Mouse (Mus musculus) ES-Bruce4 (cell line): ENCODE results near the gene Asb6. TPM values are rescaled to one million over a fixed set of nuclear protein-coding genes. Genes with fewer than 3 reads are reported as not detected.

Experiments
- H3K27ac ChIP-seq: 2 replicates; pipeline ENCODE4 v1.5.1; 2012; ENCODE audit warnings: low read length, inconsistent platforms; ENCODE audit not compliant: insufficient read depth
- H3K27me3 ChIP-seq: 2 replicates; pipeline ENCODE4 v1.6.1; 2012; ENCODE audit warnings: mild to moderate bottlenecking, low read length, inconsistent platforms; ENCODE audit not compliant: control insufficient read depth, poor library complexity, insufficient read depth, severe bottlenecking
- H3K36me3 ChIP-seq: 2 replicates; pipeline ENCODE4 v1.6.1; 2012; ENCODE audit warnings: inconsistent platforms, mild to moderate bottlenecking, low read length, moderate library complexity; ENCODE audit not compliant: control insufficient read depth, poor library complexity, insufficient read depth, severe bottlenecking
- H3K4me1 ChIP-seq: one replicate; pipeline ENCODE4 v1.8.1; 2011; ENCODE audit warnings: low read length; ENCODE audit not compliant: control insufficient read depth, insufficient read depth
- H3K4me3 ChIP-seq: 2 replicates; pipeline ENCODE4 v1.5.1; 2011; ENCODE audit warnings: low read depth, mild to moderate bottlenecking, low read length
- H3K9ac ChIP-seq: 2 replicates; pipeline ENCODE4 v1.6.1; 2012; ENCODE audit warnings: low read depth, mild to moderate bottlenecking, inconsistent platforms; ENCODE audit not compliant: poor library complexity, severe bottlenecking
- H3K9me3 ChIP-seq: replicated peaks from 2 replicates; pipeline ENCODE4 v1.6.1; 2012; ENCODE audit warnings: mild to moderate bottlenecking, low read length, inconsistent platforms; ENCODE audit not compliant: control insufficient read depth, poor library complexity, insufficient read depth, severe bottlenecking
- CTCF ChIP-seq: IDR thresholded peaks from one replicate; pipeline ENCODE4 v1.8.1; 2011; ENCODE audit warnings: low read depth, low read length
- EP300 ChIP-seq: IDR thresholded peaks from 2 replicates; pipeline ENCODE4 v1.6.1; 2011; ENCODE audit warnings: low read depth, low read length; ENCODE audit not compliant: insufficient read depth
- POLR2A ChIP-seq: IDR thresholded peaks from one replicate; pipeline ENCODE4 v1.8.1; 2011; ENCODE audit warnings: low read length; ENCODE audit not compliant: insufficient read depth
- polyA plus RNA-seq: library from polyadenylated mRNA; stranded (reverse); fragments of >200 nt; gene quantifications from 2 replicates; pipeline ENCODE4 v1.2.4, GENCODE M21; 2011; ENCODE audit warnings: low read depth; ENCODE audit not compliant: missing spikeins, insufficient read depth, insufficient read length

Gene Asb6
- polyA plus RNA-seq, 1 experiment: 18.4 TPM

DNA sequence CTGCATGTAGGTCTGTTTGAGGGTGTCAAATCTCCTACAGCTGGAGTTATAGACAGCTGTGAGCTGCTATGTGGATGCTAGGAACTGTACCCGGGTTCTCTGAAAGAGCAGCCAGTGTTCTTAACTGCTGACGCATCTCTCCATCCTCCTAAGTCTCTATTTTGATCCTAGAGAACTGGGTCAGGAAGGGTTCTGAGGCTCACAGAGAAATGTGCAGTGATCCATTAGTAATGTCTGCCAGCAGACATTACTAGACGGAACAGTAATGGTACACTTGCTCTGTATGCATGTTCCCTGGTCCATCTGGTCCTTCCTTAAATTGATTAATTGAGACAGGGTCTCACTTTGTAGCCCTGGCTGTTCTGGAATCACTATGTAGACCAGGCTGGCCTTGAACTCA is 30.7 kb downstream of the Asb6 start:
- H3K27ac ChIP-seq: no peak overlapping the region
- H3K4me3 ChIP-seq: no peak overlapping the region
- H3K9me3 ChIP-seq: no peaks in the 10 kb centered on the region
- TF ChIP-seq POLR2A (no peak), EP300 (no peak), CTCF (no peak)
- no peaks in the 10 kb centered on the region for H3K27me3 ChIP-seq
- H3K9ac ChIP-seq: no peak overlapping the region
- no peaks in the 10 kb centered on the region for H3K36me3 ChIP-seq
- peaks cover 2% of the 10 kb centered on the region for H3K4me1 ChIP-seq

DNA sequence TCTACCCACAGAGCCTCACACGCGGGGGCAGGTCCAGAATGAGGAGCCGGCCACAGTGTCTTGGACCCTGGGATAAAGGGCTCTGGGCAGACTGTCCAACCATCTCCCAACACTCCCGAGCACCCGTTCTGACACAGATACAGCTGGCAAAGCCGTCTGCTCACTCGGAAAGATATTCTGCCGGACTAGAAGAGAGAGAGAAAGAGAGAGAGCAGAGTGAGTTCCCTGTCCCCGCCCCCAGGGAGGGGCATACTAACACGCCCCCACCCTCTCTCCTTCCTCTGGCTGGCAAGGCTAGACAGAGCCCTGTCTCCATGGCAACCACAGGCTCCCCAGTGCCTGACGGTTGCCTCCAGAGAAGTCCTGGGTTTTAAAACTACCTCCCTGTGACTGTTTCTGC is 33.8 kb downstream of the Asb6 start:
- H3K9me3 ChIP-seq: no peaks in the 10 kb centered on the region
- peaks cover 2% of the 10 kb centered on the region for H3K4me1 ChIP-seq
- H3K36me3 ChIP-seq: no peaks in the 10 kb centered on the region
- TF ChIP-seq POLR2A: no peak
- TF ChIP-seq CTCF: no peak
- TF ChIP-seq EP300: no peak
- no peaks in the 10 kb centered on the region for H3K27me3 ChIP-seq
- no peak overlapping the region for H3K27ac ChIP-seq
- no peak overlapping the region for H3K4me3 ChIP-seq
- H3K9ac ChIP-seq: no peak overlapping the region

DNA sequence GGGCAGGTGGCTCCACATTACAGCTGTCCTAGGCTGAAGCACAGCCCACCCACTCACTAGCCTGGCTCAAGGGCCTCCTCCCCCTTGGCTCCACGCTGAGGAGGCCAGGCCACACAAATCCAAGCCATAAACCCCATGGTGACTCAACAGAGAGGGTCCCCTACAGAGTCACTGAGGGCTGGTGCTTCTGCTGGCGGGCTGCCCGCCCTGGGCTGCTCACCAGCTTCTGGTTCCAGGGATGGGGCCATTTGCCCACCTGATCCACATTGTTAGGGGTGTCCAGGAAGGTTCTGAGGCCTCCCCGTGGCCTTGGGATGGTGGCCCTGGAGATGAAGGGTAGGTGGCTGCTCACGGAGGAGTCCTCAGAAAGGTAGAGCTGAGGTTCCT is 34.3 kb downstream of the Asb6 start:
- Histone ChIP-seq H3K36me3 (no peaks in the 10 kb centered on the region), H3K4me1 (peaks cover 2% of the 10 kb centered on the region), H3K9me3 (no peaks in the 10 kb centered on the region), H3K4me3 (no peak overlapping the region), H3K27ac (no peak overlapping the region), H3K27me3 (no peaks in the 10 kb centered on the region), H3K9ac (no peak overlapping the region)
- TF ChIP-seq CTCF (no peak), POLR2A (no peak), EP300 (no peak)

DNA sequence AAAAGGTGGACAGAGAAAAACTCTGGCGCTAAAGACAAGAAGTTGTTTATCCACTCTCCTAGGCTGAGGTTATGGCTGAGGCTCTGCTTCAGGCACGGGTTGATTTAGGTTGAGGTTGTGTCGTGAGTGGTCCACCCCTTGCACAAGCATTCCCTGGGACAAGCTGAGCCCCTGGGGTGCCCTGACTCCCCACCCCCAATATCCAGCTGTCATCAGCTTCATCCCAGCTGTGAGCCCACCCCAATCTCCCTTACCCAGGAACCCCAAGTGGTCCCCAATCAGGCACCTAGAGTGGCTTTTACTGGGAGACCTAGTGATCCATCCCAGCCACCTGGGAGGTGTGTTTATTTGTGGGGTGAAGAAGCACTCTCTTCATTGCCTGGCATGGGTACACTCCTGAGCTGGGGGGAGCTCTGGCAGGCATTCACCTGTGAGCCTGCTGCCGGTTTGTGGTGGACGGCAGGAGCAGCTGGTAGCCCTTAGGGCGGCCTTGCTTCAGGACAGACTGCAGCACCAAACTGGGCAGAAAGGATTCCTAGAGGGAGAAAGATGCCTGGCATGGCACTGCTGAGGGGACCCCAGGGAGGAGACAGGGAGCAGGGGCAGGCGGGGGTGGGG is 34.8 kb downstream of the Asb6 start:
- no peak for TF ChIP-seq POLR2A
- no peak for TF ChIP-seq CTCF
- TF ChIP-seq EP300: no peak
- no peaks in the 10 kb centered on the region for H3K9me3 ChIP-seq
- H3K9ac ChIP-seq: no peak overlapping the region
- no peaks in the 10 kb centered on the region for H3K27me3 ChIP-seq
- no peak overlapping the region for H3K4me3 ChIP-seq
- peaks cover 2% of the 10 kb centered on the region for H3K4me1 ChIP-seq
- H3K27ac ChIP-seq: no peak overlapping the region
- H3K36me3 ChIP-seq: no peaks in the 10 kb centered on the region

DNA sequence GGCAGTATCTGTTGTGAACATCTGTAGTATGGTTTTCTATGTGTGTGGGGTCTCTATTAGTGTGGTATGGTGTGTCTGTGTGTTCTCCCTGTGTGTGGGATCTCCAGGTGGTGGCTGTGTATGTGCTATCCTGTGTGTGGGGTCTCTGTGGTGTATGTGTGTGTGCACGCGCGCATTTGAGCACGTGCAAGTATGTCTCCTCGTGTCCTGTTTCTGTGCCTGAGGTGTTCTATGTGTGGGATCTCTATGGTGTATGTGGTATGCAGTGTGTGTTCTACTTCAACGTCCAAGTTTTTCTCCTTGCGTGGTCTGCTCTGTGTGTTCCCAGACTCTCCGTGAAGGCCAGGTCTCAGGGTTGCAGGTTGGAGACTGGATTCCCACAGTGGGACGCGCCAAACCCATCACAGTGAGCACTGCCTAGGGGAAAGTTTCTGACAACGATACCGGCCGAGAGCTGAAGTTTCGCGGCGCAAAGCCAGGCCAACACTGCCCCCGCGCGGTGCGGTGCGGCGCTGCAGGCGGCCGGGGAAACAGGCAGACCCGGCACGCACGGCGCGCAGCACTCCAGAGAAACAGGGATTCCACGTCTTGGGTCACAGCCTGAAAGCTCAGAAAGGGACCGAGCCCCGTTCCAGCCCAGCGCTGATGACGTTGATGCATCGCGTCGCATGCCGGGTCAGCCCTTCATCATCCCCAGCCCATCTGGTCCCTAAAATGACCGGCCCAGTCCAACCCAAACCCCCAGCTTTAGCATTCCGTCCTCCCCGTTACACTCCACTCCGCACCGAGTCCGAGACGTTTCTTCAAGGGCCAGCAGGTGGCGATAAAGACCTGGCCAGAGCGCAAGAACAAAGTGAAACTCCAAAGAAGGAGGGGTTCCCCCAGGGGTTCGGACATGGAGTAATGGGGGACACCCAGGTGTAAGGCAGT is 35.7 kb downstream of the Asb6 start:
- Histone ChIP-seq H3K9me3 (no peaks in the 10 kb centered on the region), H3K4me3 (peak overlapping the region; percentile 72), H3K4me1 (peaks cover 2% of the 10 kb centered on the region), H3K27me3 (no peaks in the 10 kb centered on the region), H3K27ac (no peak overlapping the region), H3K9ac (peak overlapping the region; percentile 13; the same call in 1 of the 2 replicates), H3K36me3 (no peaks in the 10 kb centered on the region)
- TF ChIP-seq POLR2A: no peak
- peak; percentile 86 for TF ChIP-seq CTCF
- peak; percentile 59; the same call in 1 of the 2 replicates for TF ChIP-seq EP300

DNA sequence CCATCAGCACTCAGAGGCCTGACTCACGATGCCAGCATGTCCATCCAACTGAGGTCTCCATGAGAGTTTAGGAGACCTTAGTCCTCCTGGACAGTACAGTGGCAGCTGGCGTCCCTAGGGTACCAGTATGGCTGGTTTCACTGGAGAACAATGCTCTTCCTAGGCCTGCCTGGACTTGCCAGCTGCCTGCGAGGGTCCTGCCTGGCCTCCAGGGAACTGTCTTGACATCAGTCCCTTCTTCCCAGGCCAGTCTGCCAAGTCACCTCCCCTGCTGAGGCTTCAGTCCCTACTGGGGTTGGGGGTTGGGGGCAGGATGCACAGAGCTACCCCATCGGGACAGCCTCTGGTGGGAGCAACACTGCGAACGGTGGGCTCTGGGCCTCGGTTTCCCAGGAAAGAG is 38.1 kb downstream of the Asb6 start:
- Histone ChIP-seq H3K4me1 (no peaks in the 10 kb centered on the region), H3K27me3 (no peaks in the 10 kb centered on the region), H3K4me3 (no peak overlapping the region), H3K9me3 (no peaks in the 10 kb centered on the region), H3K36me3 (no peaks in the 10 kb centered on the region), H3K9ac (no peak overlapping the region), H3K27ac (no peak overlapping the region)
- no peak for TF ChIP-seq CTCF
